Mouse (Mus musculus): ENCODE results near the gene Med16.

DNA sequence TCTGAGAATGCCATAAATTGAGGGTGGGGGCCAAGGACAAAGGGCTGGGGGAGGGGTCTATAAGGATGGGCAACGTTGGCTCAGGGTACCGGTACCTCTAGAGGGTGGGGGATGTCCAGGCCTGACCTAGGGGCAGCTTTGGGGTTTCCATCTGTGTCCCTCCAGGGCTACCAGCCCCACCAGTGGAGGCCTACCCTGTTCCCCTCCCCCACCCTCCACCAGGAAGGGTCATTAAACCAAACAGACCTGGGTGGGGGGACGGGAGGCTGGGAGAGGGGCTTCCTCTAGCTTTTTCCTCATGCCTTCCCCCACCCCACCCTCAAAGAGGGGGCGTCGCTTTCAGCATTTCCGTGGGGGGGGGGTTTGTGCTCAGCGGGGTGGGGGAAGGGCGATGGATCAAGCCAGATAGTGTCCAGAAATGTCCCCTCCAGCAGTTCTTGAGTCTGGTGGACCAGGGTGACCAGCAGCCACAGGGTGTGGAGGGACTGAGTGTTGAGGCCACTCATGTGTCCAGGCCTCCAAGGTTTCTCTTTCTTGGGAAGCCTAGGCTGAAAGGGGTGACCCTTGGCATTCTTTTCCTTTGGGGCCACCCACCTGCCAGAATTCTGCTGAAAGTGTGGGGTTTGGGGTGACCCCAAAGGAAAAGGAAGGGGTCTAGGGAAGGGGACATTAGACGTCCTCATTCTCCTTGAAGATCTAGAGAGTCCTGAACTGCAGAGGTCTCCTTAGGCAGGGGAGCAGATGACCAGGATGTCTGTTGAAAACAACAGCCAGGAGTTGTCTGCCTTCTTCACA, 20.4 kb upstream of the Med16 start:
- TF ChIP-seq BHLHE40 (IDR thresholded peaks at IDR 0.05; ENCODE audit: low read depth, low read length) (no peak), SIN3A (IDR thresholded peaks at IDR 0.05; ENCODE audit: low read length) (peak; percentile 42; the same call in 1 of the 2 replicates), EP300 (IDR thresholded peaks at IDR 0.05; ENCODE audit: low read length) (no peak), MAX (IDR thresholded peaks at IDR 0.05; ENCODE audit: low read length) (no peak), POLR2A (IDR thresholded peaks at IDR 0.05; ENCODE audit: low read depth, low read length) (0 out of 2 replicates have a peak, but pooled peaks have one; percentile 36), IRF4 (IDR thresholded peaks at IDR 0.05; ENCODE audit: low read depth, low read length) (no peak)
